Mouse (Mus musculus): ENCODE measurements around the gene Bpifb1.

GRCm38 (mm10) chr2:154209112-154209511 is 18.5 kb downstream of the Bpifb1 start:
- peak; percentile 62 for TF ChIP-seq CTCF (IDR thresholded peaks at IDR 0.05; ENCODE audit: borderline replicate concordance, extremely low read depth, insufficient read depth, insufficient read length)
- TF ChIP-seq POLR2A (IDR thresholded peaks at IDR 0.05; ENCODE audit: borderline replicate concordance, extremely low read depth, insufficient read depth, insufficient read length, poor library complexity, severe bottlenecking) = no peak

All from brain, embryonic 14.5 days (tissue).